Mouse (Mus musculus) lung, postnatal 0 days (tissue): ENCODE measurements around the gene Armh1. TPM values are rescaled to one million over a fixed set of nuclear protein-coding genes. Genes with fewer than 3 reads are reported as not detected.

Experiments
- ATAC-seq: fragments of 200-750 bp; cut with Nextera tagmentation; 2 replicates; pipeline ENCODE4 v1.8.0; 2017; ENCODE audit warnings: moderate library complexity
- DNase-seq: peaks from one replicate; pipeline ENCODE4 v3.0.0-alpha.2; 2016; ENCODE audit warnings: low spot score
- H3K27ac ChIP-seq: fragments of 300-500 bp; sonication (generic); 2 replicates; pipeline ENCODE4 v1.5.1; 2014; ENCODE audit warnings: antibody characterized with exemption, mild to moderate bottlenecking, low read length, mixed read lengths
- H3K27me3 ChIP-seq: fragments of 300-500 bp; sonication (generic); replicated peaks from 2 replicates; pipeline ENCODE4 v1.6.1; 2014; ENCODE audit warnings: low read length, mixed read lengths; ENCODE audit not compliant: insufficient read depth
- H3K36me3 ChIP-seq: fragments of 300-500 bp; sonication (generic); 2 replicates; pipeline ENCODE4 v1.6.1; 2014; ENCODE audit warnings: low read length, mixed read lengths; ENCODE audit not compliant: insufficient read depth
- H3K4me1 ChIP-seq: fragments of 300-500 bp; sonication (generic); 2 replicates; pipeline ENCODE4 v1.6.1; 2014; ENCODE audit warnings: antibody characterized with exemption, low read depth, low read length, mixed read lengths; ENCODE audit not compliant: insufficient read depth
- H3K4me2 ChIP-seq: fragments of 300-500 bp; sonication (generic); replicated peaks from 2 replicates; pipeline ENCODE4 v1.6.1; 2014; ENCODE audit warnings: low read depth, mild to moderate bottlenecking, low read length, moderate library complexity, mixed read lengths
- H3K4me3 ChIP-seq: fragments of 300-500 bp; sonication (generic); 2 replicates; pipeline ENCODE4 v1.5.1; 2014; ENCODE audit warnings: low read depth, low read length
- H3K9ac ChIP-seq: fragments of 300-500 bp; sonication (generic); replicated peaks from 2 replicates; pipeline ENCODE4 v1.6.1; 2014; ENCODE audit warnings: low read depth, mild to moderate bottlenecking
- H3K9me3 ChIP-seq: fragments of 300-500 bp; sonication (generic); 2 replicates; pipeline ENCODE4 v1.6.1; 2016; ENCODE audit warnings: low read length, mixed read lengths
- CTCF ChIP-seq: IDR thresholded peaks from 2 replicates; pipeline ENCODE4 v1.5.1; 2016; ENCODE audit warnings: antibody characterized with exemption, mild to moderate bottlenecking
- EP300 ChIP-seq: IDR thresholded peaks from 2 replicates; pipeline ENCODE4 v1.6.1; 2016; ENCODE audit warnings: antibody characterized with exemption, mild to moderate bottlenecking, control low read depth
- WGBS: fragments of 180-500 bp; shearing (Covaris S2); extraction: QIAGEN DNeasy Blood & Tissue Kit; methylation state at CpG from one replicate; pipeline ENCODE4 v1.1.7; 2014; 5-methylcytosine and 5-hydroxymethylcytosine counted together
- polyA plus RNA-seq: library from polyadenylated mRNA; unstranded; fragments of >200 nt; fragmentation: Nextera tagmentation; extraction: Ambion mirVana; gene quantifications from 2 replicates; pipeline ENCODE4 v1.2.1, GENCODE M21; 2015

Gene Armh1
- polyA plus RNA-seq, 1 experiment from 2014 or later: 3.8 TPM

DNA sequence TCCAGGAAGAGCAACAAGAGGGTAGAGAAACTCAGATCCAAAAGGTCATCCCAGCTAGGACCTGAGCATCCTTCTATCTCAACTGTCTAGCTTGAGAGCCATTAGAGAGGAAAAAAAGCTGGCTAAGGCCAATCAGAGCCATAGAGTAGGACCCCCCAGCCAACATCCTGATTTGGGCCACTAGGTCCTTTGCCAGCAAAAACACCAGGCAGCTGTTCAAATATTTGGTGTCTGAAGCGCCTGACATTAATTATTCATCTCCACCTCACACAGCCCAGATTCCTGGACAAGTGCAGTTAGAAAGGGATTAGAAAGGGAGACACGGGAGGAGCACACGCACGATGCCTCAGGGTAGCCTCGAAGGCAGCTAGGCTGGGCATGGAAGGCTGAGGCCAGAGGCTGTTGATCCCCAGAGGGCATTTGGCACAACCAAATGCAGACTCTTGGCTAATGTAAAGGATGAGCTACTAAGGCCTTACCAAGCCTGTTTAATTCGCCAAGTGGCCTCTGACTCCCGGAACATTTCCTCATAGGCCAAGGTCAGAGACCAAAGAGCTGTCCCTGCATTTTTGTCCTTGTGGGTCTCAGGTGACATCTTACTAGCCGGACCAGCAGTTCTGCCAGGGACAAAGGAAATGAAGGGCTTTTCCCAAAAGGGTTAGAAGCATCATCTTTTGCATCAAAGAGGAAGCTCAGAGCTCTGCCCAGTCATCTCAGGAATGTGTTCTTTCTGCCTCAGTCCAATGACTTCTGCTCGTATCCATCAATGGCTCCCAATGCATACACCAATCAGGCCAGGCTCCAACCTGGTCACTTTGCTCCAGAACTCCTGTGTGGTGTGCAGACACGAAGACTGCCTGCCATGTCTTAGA, 26.7 kb upstream of the Armh1 start:
- 71% methylated on average over 10 of the region's 10 CpGs for WGBS
- Histone ChIP-seq H3K27me3 (no peaks in the 10 kb centered on the region), H3K36me3 (peaks cover 16% of the 10 kb centered on the region; the same call in 1 of the 2 replicates), H3K4me1 (no peaks in the 10 kb centered on the region), H3K4me2 (no peak overlapping the region), H3K9ac (no peak overlapping the region), H3K9me3 (no peaks in the 10 kb centered on the region), H3K27ac (no peak overlapping the region), H3K4me3 (no peak overlapping the region)
- no peak for TF ChIP-seq CTCF
- no peak for TF ChIP-seq EP300
- DNase-seq (no peak), ATAC-seq (no peak)

DNA sequence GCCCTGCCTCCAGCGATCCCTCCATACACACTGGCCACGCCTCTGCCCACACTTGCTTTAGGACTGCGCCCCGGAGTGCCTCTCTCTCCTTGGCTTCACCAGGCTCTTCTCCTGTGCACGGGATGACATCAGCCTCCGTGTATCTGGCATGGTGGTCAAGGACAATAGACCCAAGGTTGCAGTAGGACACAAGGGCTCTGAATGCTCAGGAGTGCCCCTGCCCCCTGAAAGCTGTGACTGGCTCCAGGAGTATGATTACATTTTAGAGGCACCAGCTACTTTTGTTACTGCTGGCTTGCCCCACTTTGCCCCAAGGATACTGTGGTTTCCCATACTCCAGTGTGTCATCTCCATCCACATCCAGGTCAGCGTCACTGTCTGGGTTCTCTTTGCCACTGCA, 25.8 kb upstream of the Armh1 start:
- Histone ChIP-seq H3K9me3 (no peaks in the 10 kb centered on the region), H3K4me3 (no peak overlapping the region), H3K27ac (no peak overlapping the region), H3K4me1 (no peaks in the 10 kb centered on the region), H3K27me3 (no peaks in the 10 kb centered on the region), H3K4me2 (no peak overlapping the region), H3K36me3 (peaks cover 21% of the 10 kb centered on the region; the same call in 1 of the 2 replicates), H3K9ac (no peak overlapping the region)
- DNase-seq (no peak), ATAC-seq (no peak)
- no peak for TF ChIP-seq CTCF
- no peak for TF ChIP-seq EP300
- 88% methylated on average over 7 of the region's 7 CpGs for WGBS

DNA sequence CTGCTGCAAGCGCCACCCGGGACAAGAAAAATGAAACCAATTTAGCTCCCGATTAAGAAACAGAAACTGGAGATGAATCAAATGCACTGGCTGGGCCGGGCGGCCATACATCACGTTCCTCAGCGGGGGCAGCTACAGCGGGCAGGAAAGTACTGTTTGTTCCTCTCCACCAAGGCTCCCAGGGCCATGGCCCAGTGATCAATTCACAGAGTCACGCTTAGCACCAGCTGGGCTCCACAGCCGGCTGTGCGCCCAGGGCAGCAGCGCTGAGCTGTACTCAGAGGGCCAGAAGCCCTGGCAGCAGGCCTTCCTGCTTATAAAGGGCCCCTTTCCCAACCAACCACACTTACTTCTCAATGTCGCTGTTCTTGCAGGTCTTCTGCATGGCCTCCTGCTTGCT, 25.1 kb upstream of the Armh1 start:
- no peak for DNase-seq
- H3K36me3 ChIP-seq: peaks cover 19% of the 10 kb centered on the region; the same call in 1 of the 2 replicates
- no peak overlapping the region for H3K4me3 ChIP-seq
- no peak overlapping the region for H3K9ac ChIP-seq
- no peaks in the 10 kb centered on the region for H3K4me1 ChIP-seq
- WGBS: 77% methylated on average over 13 of the region's 13 CpGs
- H3K27ac ChIP-seq: no peak overlapping the region
- no peak overlapping the region for H3K4me2 ChIP-seq
- peak; percentile 57; the same call in 1 of the 2 replicates for ATAC-seq
- H3K27me3 ChIP-seq: no peaks in the 10 kb centered on the region
- H3K9me3 ChIP-seq: no peaks in the 10 kb centered on the region
- no peak for TF ChIP-seq EP300

DNA sequence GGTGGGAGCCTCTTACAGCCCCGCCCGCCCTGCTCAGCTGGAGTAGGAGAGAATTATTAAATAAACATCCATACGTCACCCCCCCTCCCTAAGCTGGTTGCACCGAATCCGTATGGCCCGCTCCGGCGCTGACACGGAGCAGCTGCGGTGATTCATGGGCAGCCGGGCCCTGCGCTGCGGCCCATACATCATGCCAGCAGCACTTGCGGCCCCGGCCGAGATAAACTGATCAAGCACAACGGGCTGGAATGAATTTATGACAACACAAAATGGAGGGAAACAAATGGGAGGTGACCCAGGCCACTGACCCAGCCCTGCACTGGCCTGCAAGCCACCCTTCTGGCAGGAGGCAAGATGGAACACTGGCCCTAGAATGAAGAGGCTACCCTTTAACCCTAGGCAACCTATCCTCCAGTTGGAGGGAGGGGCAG, 24.4 kb upstream of the Armh1 start:
- H3K4me3 ChIP-seq: no peak overlapping the region
- no peaks in the 10 kb centered on the region for H3K9me3 ChIP-seq
- H3K9ac ChIP-seq: no peak overlapping the region
- H3K36me3 ChIP-seq: peaks cover 19% of the 10 kb centered on the region; the same call in 1 of the 2 replicates
- peak; percentile 44 for ATAC-seq
- no peak for TF ChIP-seq EP300
- no peak for TF ChIP-seq CTCF
- H3K27me3 ChIP-seq: no peaks in the 10 kb centered on the region
- H3K4me2 ChIP-seq: no peak overlapping the region
- H3K4me1 ChIP-seq: no peaks in the 10 kb centered on the region
- 50% methylated on average over 17 of the region's 17 CpGs for WGBS
- H3K27ac ChIP-seq: no peak overlapping the region
- peak; percentile 17 for DNase-seq

DNA sequence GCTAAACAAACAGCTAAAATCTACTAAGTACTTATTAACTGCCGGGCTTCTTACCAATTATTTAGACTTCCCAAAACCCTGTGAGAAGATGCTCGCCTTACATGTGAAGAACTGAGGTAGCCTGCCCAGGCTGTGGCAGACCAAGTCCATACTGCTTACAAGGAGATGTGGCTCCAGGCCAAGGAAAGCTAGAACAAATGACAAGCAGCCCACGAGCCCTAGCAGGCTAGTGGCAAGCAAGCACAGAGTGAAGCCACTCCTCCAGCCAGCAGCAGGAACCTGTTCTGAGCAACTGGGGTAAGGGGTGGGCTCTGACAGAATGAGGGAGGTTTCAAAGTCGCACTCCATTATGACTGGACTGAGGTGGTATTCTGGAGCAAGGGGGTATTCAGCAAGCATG, 22.8 kb upstream of the Armh1 start:
- Histone ChIP-seq H3K4me3 (no peak overlapping the region), H3K27me3 (no peaks in the 10 kb centered on the region), H3K4me2 (no peak overlapping the region), H3K9me3 (no peaks in the 10 kb centered on the region), H3K4me1 (no peaks in the 10 kb centered on the region), H3K27ac (no peak overlapping the region), H3K36me3 (peaks cover 19% of the 10 kb centered on the region; the same call in 1 of the 2 replicates), H3K9ac (no peak overlapping the region)
- ATAC-seq: no peak
- DNase-seq: no peak
- 87% methylated on average over 4 of the region's 4 CpGs for WGBS
- TF ChIP-seq EP300 (no peak), CTCF (no peak)

DNA sequence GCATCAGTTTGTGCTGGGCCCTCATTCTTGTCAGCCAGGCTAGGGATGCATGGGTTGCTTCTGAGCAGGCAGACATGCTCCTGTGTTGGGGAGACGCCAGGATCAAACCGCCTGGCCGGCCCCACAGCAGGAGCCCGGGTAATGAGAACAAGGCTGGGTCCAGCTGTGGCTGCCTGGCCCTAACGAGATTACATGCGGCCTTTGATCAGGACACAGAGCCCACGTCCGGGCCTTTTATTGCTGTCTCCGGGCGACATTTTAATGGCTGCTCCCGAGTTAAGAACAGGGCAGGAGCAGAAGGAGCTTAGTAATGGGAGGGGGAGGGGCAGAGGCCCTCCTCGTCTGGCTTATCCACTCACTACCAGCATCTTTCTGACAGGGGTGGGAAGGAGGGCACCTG, 20.5 kb upstream of the Armh1 start:
- ATAC-seq (no peak), DNase-seq (no peak)
- 36% methylated on average over 12 of the region's 12 CpGs for WGBS
- TF ChIP-seq EP300 (no peak), CTCF (no peak)
- Histone ChIP-seq H3K4me1 (no peaks in the 10 kb centered on the region), H3K36me3 (peaks cover 14% of the 10 kb centered on the region), H3K4me2 (no peak overlapping the region), H3K9ac (no peak overlapping the region), H3K9me3 (no peaks in the 10 kb centered on the region), H3K4me3 (no peak overlapping the region), H3K27me3 (no peaks in the 10 kb centered on the region), H3K27ac (no peak overlapping the region)
